Mouse (Mus musculus) ES-Bruce4 (cell line): ENCODE data around the gene Tigd3.

ENCODE experiments used
- CTCF ChIP-seq: IDR thresholded peaks from one replicate; pipeline ENCODE4 v1.8.1; 2011; ENCODE audit warnings: low read depth, low read length
- EP300 ChIP-seq: IDR thresholded peaks from 2 replicates; pipeline ENCODE4 v1.6.1; 2011; ENCODE audit warnings: low read depth, low read length; ENCODE audit not compliant: insufficient read depth
- POLR2A ChIP-seq: IDR thresholded peaks from one replicate; pipeline ENCODE4 v1.8.1; 2011; ENCODE audit warnings: low read length; ENCODE audit not compliant: insufficient read depth

DNA sequence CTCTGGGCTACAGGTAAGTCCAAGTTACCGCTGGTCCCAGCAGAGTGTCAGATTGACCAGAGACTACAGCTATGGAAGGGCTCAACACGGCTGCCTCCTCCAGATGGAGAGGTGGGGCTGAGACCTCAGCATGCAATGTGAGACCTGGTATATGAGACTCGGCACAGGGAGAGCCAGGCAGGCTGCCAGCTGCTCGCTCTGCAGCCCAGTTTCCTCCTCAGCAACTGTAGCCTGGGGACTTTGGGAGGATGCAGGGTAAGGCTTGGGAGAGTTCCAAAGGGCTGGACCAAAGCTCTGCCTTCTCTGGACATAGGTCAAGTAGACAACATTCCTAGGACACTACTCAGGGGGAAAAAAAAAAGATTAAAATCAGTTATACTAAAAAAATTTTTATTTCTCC lies 46.2 kb upstream of the Tigd3 start:
- no peak for TF ChIP-seq CTCF
- TF ChIP-seq EP300 = no peak
- no peak for TF ChIP-seq POLR2A
